Mouse (Mus musculus) granulocyte monocyte progenitor cell, adult 5-6 weeks (primary cell): Measurements from ENCODE around the gene Them7. TPM values are rescaled to one million over a fixed set of nuclear protein-coding genes. Genes with fewer than 3 reads are reported as not detected.

Experiments used
- ATAC-seq: replicated peaks from 2 replicates; pipeline ENCODE4 v1.8.0; 2016; ENCODE audit warnings: mild to moderate bottlenecking, moderate TSS enrichment, inconsistent platforms; ENCODE audit not compliant: poor library complexity, severe bottlenecking
- total RNA-seq, 2 experiments: library from RNA; stranded (forward) in 1 of 2; stranded (reverse) in 1 of 2; fragments of 200-712, 200-1000 nt in 1 of 2; fragments of >200 nt in 1 of 2; fragmentation: Nextera tagmentation in 1 of 2; gene quantifications; 2 replicates each; pipeline ENCODE4 v1.2.3; 2014 to 2017

Them7 gene
- total RNA-seq, 2 experiments from 2014 or later: 3.3 to 5.5 TPM

DNA sequence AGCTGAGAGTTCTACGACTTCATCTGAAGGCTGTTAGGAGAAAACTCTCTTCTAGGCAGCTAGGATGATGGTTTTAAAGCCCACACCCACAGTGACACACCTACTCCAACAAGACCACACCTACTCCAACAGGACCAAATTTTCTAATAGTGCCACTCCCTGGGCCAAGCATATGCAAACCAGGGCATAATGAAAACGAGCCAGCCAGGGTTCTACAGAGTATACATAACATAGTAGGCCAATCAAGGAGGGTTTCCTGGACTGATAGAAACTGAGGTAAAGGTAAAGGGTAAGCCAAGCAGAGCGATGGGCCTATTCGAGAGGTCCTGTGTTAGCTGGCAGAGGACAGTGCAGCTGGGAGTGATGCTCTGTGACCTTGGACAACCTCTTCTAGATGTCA lies 176.4 kb downstream of the Them7 start:
- no peak for ATAC-seq

DNA sequence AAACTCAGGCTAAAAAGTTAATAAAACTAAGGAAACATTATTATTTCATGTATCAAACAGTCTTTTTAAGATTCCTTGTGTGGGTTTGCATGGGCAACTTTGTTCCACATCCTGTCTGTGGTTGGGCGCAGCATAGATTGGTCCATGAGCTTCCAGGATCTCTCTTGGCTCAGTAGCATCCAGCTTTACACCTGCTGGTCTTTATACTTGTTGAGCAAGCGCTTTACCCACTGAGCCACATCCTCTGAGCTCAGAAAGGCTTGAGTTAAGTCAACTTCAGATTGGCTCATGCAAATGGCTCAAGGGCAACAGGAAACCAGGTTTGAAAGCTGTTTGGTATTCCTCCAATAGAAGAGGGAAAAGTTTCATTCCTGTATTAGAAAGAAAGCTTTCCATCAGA lies 178.1 kb downstream of the Them7 start:
- no peak for ATAC-seq

GRCm38 (mm10) chr2:105408511-105408910 lies 184.4 kb downstream of the Them7 start:
- no peak for ATAC-seq

- ATAC-seq: no peak
These were observed 185.1 kb downstream of the Them7 start for GRCm38 (mm10) chr2:105409253-105409652.

DNA sequence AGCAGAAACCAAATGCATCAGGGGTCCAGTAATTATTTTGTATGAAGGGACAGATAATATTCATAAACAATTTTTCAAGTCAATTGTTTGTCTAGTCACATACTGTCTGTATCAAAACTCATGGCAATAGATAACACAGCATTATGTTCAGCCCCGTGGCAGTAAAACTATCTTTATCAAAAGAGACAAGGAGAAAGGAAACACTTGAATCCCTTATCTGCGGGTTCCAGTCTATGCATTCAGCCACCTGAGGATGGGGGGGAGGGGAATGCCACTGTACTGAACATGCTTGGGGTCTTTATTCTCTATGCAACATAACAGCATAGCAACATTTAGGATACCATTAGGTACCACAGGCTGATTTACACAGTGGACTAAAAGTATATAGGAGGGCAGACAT lies 190.2 kb downstream of the Them7 start:
- ATAC-seq: no peak

DNA sequence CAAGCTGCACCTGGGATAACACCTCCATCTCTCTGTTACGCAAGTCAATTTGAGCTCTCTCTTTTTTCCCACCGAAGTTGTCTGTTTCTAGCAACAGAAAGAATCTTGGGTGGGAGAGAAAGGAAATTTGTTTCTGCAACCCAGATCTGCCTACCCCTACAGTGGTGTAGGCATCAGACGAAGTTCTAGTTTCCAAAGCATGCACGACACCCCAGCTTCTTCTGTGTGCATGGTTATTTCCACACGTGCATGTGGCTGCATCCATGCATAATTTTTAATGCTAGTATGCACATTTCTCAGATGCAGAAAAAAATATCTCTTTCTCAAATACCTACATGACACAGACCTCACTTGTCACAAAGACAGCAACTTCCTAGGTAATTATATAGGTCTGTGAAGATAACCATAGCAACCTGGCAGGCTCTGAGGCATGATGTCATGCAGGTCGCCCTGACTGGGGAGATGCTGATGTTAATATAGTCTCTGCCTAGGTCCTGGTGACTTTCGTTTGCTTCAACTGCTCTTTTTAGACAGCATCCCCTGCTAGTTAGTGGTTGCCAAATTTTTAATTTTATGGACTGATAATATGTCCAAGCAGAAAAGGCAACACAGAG lies 192.0 kb downstream of the Them7 start:
- no peak for ATAC-seq

DNA sequence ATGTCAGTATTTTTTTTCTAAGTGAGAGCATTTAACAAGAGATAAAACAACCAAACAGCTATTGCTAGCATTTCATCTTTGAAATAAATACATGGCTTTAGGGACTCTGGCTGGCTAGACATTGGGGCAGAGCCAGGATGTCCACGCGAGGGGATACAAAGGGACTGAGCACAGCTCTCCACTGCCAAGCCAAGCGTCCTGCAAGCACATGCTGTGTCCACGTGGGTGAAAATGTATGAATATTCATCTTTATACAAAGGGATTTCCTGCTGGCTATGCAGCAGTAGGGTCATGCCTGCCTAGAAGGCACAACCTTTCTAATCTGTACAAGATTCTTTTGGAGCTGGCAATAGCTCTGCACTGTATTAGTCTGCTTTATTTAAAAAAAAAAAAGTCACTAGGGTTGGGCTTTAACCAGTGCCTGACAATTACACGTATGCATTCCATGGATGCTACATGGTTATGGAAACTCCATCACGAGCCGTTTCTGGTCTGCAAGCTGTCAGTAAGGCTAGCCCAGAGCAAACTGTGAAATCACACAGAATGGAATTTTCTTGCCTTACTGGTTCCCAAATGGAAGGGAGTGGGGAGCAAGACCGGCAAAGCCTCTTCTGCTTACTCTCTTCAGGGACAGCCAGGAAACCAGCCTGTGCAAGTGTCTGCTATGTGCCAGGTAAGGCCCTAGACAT lies 192.7 kb downstream of the Them7 start:
- no peak for ATAC-seq

GRCm38 (mm10) chr2:105417663-105418062 lies 193.5 kb downstream of the Them7 start:
- peak; percentile 67 for ATAC-seq

DNA sequence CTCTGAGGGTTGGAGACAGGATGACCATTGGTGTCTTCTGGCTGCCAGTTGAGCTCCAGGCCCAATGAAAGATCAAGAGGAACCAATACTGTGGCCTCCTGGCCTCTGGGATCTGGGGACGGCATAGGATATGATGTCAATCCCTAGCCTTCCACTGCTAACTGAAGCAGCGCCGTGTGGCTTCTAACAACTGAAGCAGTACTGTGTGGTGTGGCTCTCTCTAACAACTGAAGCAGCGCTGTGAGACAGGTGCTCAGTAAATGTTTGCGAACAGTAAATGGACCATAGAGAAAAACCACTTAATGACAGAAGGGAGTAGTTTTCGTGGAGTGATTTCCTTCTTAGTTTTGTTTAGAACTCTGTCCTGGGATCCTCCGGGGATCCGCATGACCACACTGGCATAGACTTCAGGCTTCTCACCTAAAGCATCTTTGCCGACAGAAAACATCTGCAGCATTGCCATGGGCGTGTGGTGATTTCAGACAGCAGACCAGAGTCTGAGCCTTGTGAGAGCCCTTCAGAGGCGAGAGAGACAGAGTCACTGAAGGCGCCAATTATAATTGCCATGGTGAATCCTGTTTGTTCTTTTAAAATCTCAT lies 194.6 kb downstream of the Them7 start:
- ATAC-seq: no peak

DNA sequence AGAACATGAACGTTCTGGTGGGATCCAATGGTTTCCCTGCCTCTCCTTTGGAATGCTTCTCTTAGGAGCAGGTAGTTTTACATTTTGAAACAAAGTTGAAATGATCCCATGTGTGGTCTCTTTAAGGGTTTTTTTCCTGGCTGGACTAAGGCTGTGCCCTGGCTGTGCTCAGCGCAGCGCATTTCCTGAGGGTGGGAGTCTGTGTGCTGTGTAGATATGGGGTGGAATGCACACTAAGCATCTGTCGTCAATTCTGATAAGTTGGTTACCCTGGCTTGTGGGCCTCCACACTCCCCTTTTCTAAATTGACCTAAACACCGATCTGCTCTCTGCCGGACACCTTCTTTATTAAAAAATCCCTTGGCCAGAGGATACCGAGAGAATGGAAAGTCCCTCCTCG lies 203.3 kb downstream of the Them7 start:
- ATAC-seq: no peak

DNA sequence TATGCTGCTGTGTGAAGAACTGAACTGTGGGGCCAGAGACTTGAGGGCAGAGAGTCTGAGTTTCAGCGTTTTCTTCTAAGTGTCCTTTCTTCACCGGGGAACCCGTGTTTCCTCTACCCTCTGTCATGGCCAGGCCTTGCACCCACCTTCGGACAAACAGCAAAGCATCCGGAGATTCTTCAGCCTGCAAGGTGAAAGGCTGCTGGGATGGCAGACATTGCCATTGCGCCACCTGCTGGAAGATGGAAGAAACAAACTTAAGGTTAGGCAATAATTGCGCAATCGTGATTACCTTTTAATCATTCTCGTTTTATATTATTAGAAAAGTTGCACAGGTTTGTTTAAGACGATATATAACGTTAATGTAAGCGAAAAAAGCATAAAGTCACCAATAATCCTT lies 203.9 kb downstream of the Them7 start:
- peak; percentile 74 for ATAC-seq

- ATAC-seq: no peak; the same call in 1 of the 2 replicates
These were observed 204.3 kb downstream of the Them7 start for GRCm38 (mm10) chr2:105428467-105428866.

Other genes starting within 250 kb of the Them7 start
- 256 and 295 TPM in 2 replicates for gene Eif3m, start 207.2 kb upstream of the Them7 start, total RNA-seq (2014; fragmentation: Nextera tagmentation)
- 256 and 317 TPM in 2 replicates for gene Eif3m, start 207.2 kb upstream of the Them7 start, total RNA-seq (2017)
- not detected in 2 replicates for gene Gm11060, start 132.3 kb upstream of the Them7 start, total RNA-seq (2014; fragmentation: Nextera tagmentation)
- gene Gm11060, start 132.3 kb upstream of the Them7 start, total RNA-seq (2017): not detected in 2 replicates
- gene Wt1, start 97.8 kb upstream of the Them7 start, total RNA-seq (2014; fragmentation: Nextera tagmentation): not detected in 2 replicates
- not detected in 2 replicates for gene Wt1, start 97.8 kb upstream of the Them7 start, total RNA-seq (2017)
- gene Rcn1, start 175.0 kb downstream of the Them7 start, total RNA-seq (2014; fragmentation: Nextera tagmentation): 15.1 and 26.4 TPM in 2 replicates
- gene Rcn1, start 175.0 kb downstream of the Them7 start, total RNA-seq (2017): 45.2 and 50.2 TPM in 2 replicates